Mouse (Mus musculus) testis, adult 2 months (tissue): Measurements from ENCODE around the gene H2al1k. TPM values are rescaled to one million over a fixed set of nuclear protein-coding genes. Genes with fewer than 3 reads are reported as not detected.

Experiments
- polyA plus RNA-seq: library from polyadenylated mRNA; depleted of rRNA; stranded (reverse); fragments of >200 nt; gene quantifications from 2 replicates; pipeline ENCODE4 v1.2.3, GENCODE M21; 2012; rRNA removed

H2al1k gene
- polyA plus RNA-seq, 1 experiment: 58.4 TPM

Other genes with a start within 250 kb of the H2al1k start
- 4.0 and 6.2 TPM in 2 replicates for gene 4930402K13Rik, start 246.1 kb upstream of the H2al1k start, polyA plus RNA-seq
- 0.34 and 0.36 TPM in 2 replicates for gene Lancl3, start 150.7 kb upstream of the H2al1k start, polyA plus RNA-seq
- not detected in 2 replicates for gene Gm14862, start 93.7 kb upstream of the H2al1k start, polyA plus RNA-seq
- 4.7 and 5.6 TPM in 2 replicates for gene Xk, start 77.9 kb upstream of the H2al1k start, polyA plus RNA-seq
- gene H2al1m, start 66.9 kb upstream of the H2al1k start, polyA plus RNA-seq: 44.8 and 88.7 TPM in 2 replicates
- gene Cybb, start 137.1 kb downstream of the H2al1k start, polyA plus RNA-seq: 0.23 and 0.34 TPM in 2 replicates
- gene H2al1o, start 221.8 kb downstream of the H2al1k start, polyA plus RNA-seq: 0.37 and 0.64 TPM in 2 replicates